Mouse (Mus musculus) bone marrow macrophage, adult 2 months (primary cell): Measurements from ENCODE around the gene Tmem243. TPM values are rescaled to one million over a fixed set of nuclear protein-coding genes. Genes with fewer than 3 reads are reported as not detected.
"Not testable (repeated sequence)": the region's sequence is repeated elsewhere in the genome, so short reads cannot be mapped to it uniquely, and the experiment has no call there.

Experiments used
- H3K27ac ChIP-seq: 2 replicates; pipeline ENCODE4 v1.5.1; 2012; ENCODE audit warnings: low read depth, low read length; ENCODE audit not compliant: insufficient read depth
- H3K4me1 ChIP-seq: 2 replicates; pipeline ENCODE4 v1.6.1; 2012; ENCODE audit warnings: low read length; ENCODE audit not compliant: control insufficient read depth, insufficient read depth
- H3K4me3 ChIP-seq: 2 replicates; pipeline ENCODE4 v1.5.1; 2012; ENCODE audit warnings: mild to moderate bottlenecking, low read length, moderate library complexity; ENCODE audit not compliant: insufficient read depth
- CTCF ChIP-seq: IDR thresholded peaks from 2 replicates; pipeline ENCODE4 v1.5.1; 2012; ENCODE audit warnings: low read depth, mild to moderate bottlenecking, low read length, moderate library complexity
- POLR2A ChIP-seq: IDR thresholded peaks from 2 replicates; pipeline ENCODE4 v1.6.1; 2012; ENCODE audit warnings: mild to moderate bottlenecking, low read depth, low read length, borderline replicate concordance
- polyA plus RNA-seq: library from polyadenylated mRNA; stranded (reverse); fragments of >200 nt; gene quantifications from 2 replicates; pipeline ENCODE4 v1.2.4, GENCODE M21; 2012; ENCODE audit not compliant: missing spikeins, insufficient read depth, insufficient read length

The Tmem243 gene
- polyA plus RNA-seq, 1 experiment: 99.2 TPM

GRCm38 (mm10) chr5:9135588-9135987 is 35.1 kb downstream of the Tmem243 start:
- H3K4me3 ChIP-seq: no peak overlapping the region
- no peaks in the 10 kb centered on the region for H3K4me1 ChIP-seq
- TF ChIP-seq POLR2A: no peak
- no peak for TF ChIP-seq CTCF
- H3K27ac ChIP-seq: no peak overlapping the region

- Histone ChIP-seq H3K27ac (no peak overlapping the region), H3K4me1 (peaks cover 3% of the 10 kb centered on the region; the same call in 1 of the 2 replicates), H3K4me3 (no peak overlapping the region)
- TF ChIP-seq CTCF (no peak), POLR2A (no peak)
These were observed 40.3 kb downstream of the Tmem243 start for GRCm38 (mm10) chr5:9140724-9141123.

GRCm38 (mm10) chr5:9142376-9142775 is 41.9 kb downstream of the Tmem243 start:
- no peak for TF ChIP-seq CTCF
- no peak for TF ChIP-seq POLR2A
- Histone ChIP-seq H3K4me3 (no peak overlapping the region), H3K4me1 (peaks cover 3% of the 10 kb centered on the region; the same call in 1 of the 2 replicates), H3K27ac (no peak overlapping the region)

- Histone ChIP-seq H3K4me3 (no peak overlapping the region), H3K27ac (no peak overlapping the region), H3K4me1 (0 out of 2 replicates have a peak, but pooled peaks cover 2% of the 10 kb centered on the region)
- TF ChIP-seq CTCF (no peak), POLR2A (no peak)
These were observed 48.9 kb downstream of the Tmem243 start for GRCm38 (mm10) chr5:9149273-9149850.

GRCm38 (mm10) chr5:9156746-9157145 is 56.3 kb downstream of the Tmem243 start:
- Histone ChIP-seq H3K4me3 (no peak overlapping the region), H3K27ac (no peak overlapping the region), H3K4me1 (0 out of 2 replicates have a peak, but pooled peaks cover 2% of the 10 kb centered on the region)
- TF ChIP-seq CTCF (no peak), POLR2A (no peak)

- Histone ChIP-seq H3K4me3 (no peak overlapping the region), H3K4me1 (0 out of 2 replicates have a peak, but pooled peaks cover 2% of the 10 kb centered on the region), H3K27ac (no peak overlapping the region)
- TF ChIP-seq POLR2A: no peak
- TF ChIP-seq CTCF: no peak
These were observed 56.9 kb downstream of the Tmem243 start for GRCm38 (mm10) chr5:9157336-9157735.

GRCm38 (mm10) chr5:9160831-9161455 is 60.5 kb downstream of the Tmem243 start:
- TF ChIP-seq CTCF: no peak
- no peaks in the 10 kb centered on the region for H3K4me1 ChIP-seq
- H3K27ac ChIP-seq: peak overlapping the region; percentile 98
- H3K4me3 ChIP-seq: peak overlapping the region; percentile 92

- peak within 1 kb of the TSS; percentile 92 for H3K4me3 ChIP-seq
- no peak for TF ChIP-seq CTCF
- TF ChIP-seq POLR2A: peak; percentile 94
- H3K27ac ChIP-seq: peak within 1 kb of the TSS; percentile 98
- no peaks in the 10 kb centered on the region for H3K4me1 ChIP-seq
These were observed 61.1 kb downstream of the Tmem243 start, which contains the start of gene Dmtf1 for GRCm38 (mm10) chr5:9161456-9162041. Gene Dmtf1, minus strand, starts transcription at chr5:9161776.

- H3K27ac ChIP-seq: peak overlapping the region; percentile 80
- TF ChIP-seq CTCF: no peak
- TF ChIP-seq POLR2A: no peak
- peak overlapping the region; percentile 87 for H3K4me3 ChIP-seq
- no peaks in the 10 kb centered on the region for H3K4me1 ChIP-seq
These were observed 61.6 kb downstream of the Tmem243 start for GRCm38 (mm10) chr5:9162088-9162487.

- Histone ChIP-seq H3K27ac (no peak overlapping the region), H3K4me1 (no peaks in the 10 kb centered on the region), H3K4me3 (no peak overlapping the region)
- TF ChIP-seq POLR2A (no peak), CTCF (no peak)
These were observed 62.9 kb downstream of the Tmem243 start for GRCm38 (mm10) chr5:9163411-9163810.

GRCm38 (mm10) chr5:9165151-9165550 is 64.7 kb downstream of the Tmem243 start:
- not testable (repeated sequence) for H3K27ac ChIP-seq, H3K4me1 ChIP-seq, H3K4me3 ChIP-seq
